Mouse (Mus musculus) brain, embryonic 14.5 days (tissue): Measurements from ENCODE around the gene Ccno.

Experiments used
- CTCF ChIP-seq: fragments of 200-500 bp; IDR thresholded peaks from 2 replicates; pipeline ENCODE4 v1.5.1; 2012; ENCODE audit warnings: inconsistent platforms, mild to moderate bottlenecking, moderate library complexity, borderline replicate concordance; ENCODE audit not compliant: insufficient read depth, insufficient read length; ENCODE audit errors: extremely low read depth
- POLR2A ChIP-seq: fragments of 200-500 bp; IDR thresholded peaks from 2 replicates; pipeline ENCODE4 v1.6.1; 2012; ENCODE audit warnings: mild to moderate bottlenecking, inconsistent platforms, borderline replicate concordance; ENCODE audit not compliant: poor library complexity, insufficient read depth, insufficient read length, severe bottlenecking; ENCODE audit errors: extremely low read depth

GRCm38 (mm10) chr13:113031351-113031750, 43.7 kb downstream of the Ccno start:
- no peak for TF ChIP-seq CTCF
- no peak for TF ChIP-seq POLR2A
